Mouse (Mus musculus): ENCODE results near the gene Wwc2.

GRCm38 (mm10) chr8:48001395-48001794 is 10.7 kb upstream of the Wwc2 start:
- TF ChIP-seq CTCF (IDR thresholded peaks at IDR 0.05; ENCODE audit: low read depth): no peak
- no peak for TF ChIP-seq EP300 (IDR thresholded peaks at IDR 0.05; ENCODE audit: low read depth)

Measured in liver, postnatal 0 days (tissue).